Mouse (Mus musculus) neural tube, embryonic 10.5 days (tissue): ENCODE measurements at regions not wholly inside any gene's neighbourhood (a gene's known extent, or its start where the extent isn't known, plus 50 kb on each side); places are given as distances from the start of the nearest gene placed in this dataset.

Experiments used
- DNase-seq: peaks from one replicate; pipeline ENCODE4 v3.0.0-alpha.2; 2017; ENCODE audit warnings: low spot score; ENCODE audit errors: extremely low spot score

- peak; percentile 88 for DNase-seq
These were observed 169.4 kb downstream of the Arrdc4 start for GRCm38 (mm10) chr7:68579666-68580065.

GRCm38 (mm10) chr7:68579216-68579615, 169.8 kb downstream of the Arrdc4 start:
- no peak for DNase-seq

GRCm38 (mm10) chr7:68571315-68571714, 177.7 kb downstream of the Arrdc4 start:
- DNase-seq = no peak

DNA sequence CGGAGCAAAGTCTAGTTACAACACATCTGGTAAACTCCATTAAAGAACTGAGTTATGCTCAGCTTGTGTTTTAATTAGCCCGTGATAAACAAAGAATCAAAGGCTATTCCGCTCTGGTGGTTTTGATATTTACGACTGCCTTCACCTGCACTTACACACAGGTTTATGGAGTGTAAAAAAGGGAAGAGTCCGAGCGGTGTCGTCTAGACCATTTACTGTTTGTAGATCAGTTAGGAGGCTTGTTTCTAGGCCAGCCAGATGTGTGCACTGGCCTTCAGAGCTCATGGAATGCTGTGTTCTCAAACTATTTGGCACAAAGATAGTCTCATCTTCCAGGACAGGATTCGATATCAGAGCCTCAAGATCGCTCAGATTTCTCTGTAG, 180.9 kb downstream of the Arrdc4 start:
- no peak for DNase-seq

DNA sequence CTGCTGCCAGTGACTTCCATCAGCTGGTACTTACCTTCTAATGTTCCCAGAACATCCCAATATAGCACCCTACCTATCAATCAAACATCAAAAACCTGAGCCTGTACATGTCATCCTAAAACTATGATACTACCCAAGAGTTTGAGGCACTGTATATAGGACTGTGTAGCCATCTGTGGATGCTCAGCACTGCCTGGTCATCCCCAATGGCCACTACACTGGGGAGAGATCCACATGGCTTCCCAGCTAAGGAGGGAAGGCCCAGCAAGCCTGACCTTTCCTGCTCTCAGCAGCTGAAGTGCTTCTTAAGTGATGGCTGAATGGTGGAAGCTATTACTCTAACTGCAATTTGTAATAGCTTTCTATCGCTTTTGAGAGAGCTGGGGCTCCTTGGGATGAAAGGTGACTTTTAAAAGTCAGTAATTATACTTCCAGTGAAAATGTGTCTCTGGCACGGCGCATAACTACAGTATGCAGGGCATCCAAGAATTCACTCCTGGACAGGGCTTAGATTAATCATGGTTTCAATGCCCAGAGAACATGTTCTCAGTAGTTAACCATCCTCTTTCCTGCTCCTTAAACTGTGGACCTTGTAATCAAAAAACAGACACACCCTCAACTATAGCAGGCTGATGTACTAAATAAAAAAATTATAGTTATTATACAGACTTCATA, 181.5 kb downstream of the Arrdc4 start:
- no peak for DNase-seq

DNA sequence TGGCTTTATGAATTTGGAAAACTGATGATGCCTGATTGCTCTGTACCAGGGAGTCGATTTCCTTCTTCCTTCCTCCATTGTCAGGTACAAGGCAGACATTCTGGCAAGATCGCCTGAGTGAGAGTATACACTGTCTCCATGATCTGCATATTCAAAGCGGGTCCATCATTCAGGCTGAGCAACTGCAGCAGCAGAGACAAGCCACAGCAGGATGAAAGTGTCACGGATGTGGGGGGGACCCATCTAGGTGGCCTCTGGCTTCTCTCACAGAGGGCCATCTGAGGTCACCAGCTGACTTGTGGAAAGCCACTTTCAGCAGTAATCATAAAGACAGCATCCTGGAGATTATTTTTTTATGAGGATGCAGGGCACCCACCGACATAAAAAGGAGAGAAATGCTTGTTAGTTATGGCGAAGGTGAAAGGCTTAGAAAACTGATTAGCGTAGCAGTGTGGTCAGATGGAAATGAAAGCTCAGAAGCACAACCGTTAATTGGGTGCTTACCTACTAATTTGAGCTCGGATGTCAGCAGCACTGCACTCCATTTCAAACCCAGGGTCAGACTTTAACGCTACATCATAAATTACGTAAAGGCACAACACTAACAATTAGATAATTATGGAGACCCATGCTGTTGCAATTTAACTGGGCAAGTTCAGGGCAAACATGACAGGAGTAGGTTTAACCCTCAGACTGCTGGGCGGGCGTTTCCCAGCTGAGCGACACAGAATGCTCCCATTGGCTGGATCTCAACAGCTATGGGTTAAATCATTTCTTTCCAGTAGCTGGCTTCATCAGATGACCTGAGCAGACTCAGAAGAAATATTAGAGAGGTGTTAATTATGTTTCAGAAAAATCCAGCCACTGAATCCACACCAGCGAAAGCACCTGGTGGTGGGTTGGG, 189.3 kb downstream of the Arrdc4 start:
- no peak for DNase-seq

GRCm38 (mm10) chr7:68550330-68550729, 198.7 kb downstream of the Arrdc4 start:
- no peak for DNase-seq

- DNase-seq = no peak
These were observed 200.9 kb downstream of the Arrdc4 start for GRCm38 (mm10) chr7:68548176-68548575.

DNA sequence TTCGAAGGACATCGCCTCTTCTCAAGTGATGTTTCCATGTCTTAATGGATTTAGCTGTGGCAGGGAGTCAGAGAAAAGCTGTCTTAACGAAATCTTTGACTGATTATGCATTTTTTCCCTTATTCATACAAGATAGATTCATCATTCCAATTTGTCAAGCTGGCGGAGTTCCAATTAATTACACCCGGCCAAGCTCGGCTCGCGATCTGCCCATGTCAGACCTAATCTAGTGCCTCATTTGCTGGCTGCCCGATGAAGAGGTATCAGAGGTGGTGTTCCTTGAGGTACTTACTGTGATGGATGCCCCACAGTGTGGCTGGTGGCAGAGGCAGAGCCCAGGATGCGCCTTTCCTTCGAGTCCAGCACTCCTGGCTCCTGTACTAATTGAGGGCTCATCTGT, 204.9 kb downstream of the Arrdc4 start:
- DNase-seq = no peak

DNA sequence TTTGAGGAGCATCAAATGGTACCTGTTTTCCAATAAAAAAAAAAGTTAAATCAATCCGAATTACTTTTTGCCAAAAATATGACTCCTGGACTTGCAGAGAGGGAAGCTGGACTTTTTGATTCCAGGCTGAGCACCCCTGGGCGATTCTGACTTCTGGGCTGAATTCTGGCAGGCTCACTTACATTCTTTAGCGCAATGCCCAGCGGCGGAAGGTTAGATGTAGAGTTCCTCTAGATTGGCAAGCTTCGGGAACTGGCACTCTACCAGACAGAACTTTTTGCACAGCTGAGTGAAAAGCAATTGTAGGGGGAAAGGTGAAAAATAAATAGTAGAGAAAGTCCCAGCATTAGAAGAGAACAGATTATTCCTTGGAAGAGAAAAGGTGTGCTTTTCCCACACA, 235.5 kb downstream of the Fam169b start:
- DNase-seq = no peak

DNA sequence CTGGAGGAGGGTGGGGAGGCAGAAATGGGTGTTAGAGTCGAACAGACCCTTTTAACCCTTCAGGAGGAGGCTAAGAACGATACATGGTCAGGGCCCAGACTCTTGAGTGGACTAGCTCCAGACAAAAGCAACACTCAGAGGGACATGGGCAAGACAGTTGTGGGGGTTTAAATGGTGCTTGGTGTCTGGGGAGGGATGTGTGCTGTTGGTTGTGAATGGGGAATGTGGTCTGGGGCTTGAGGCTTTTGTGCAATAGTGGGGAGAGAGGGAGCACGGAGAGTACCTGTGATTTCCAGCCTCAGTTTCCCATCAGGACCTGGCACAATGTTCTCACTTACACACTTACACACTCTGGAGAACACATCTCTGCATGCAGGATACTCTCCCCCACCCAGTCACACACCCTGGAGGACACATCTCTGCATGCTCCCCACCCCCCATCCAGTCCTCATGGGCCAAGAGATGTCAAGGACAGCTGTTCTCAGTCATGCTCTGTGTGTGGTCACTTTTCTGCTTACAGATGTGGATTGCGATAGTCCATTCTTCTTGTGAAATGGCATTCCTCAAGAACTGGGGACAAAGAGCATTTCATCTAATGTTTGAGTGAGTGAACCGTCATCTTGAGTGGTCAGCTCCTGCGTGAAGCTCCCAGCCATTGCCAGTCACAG, 217.6 kb downstream of the Fam169b start:
- no peak for DNase-seq

- no peak for DNase-seq
These were observed 213.0 kb downstream of the Fam169b start for GRCm38 (mm10) chr7:68486676-68487075.

- DNase-seq = no peak
These were observed 208.9 kb downstream of the Fam169b start for GRCm38 (mm10) chr7:68482553-68482952.

DNA sequence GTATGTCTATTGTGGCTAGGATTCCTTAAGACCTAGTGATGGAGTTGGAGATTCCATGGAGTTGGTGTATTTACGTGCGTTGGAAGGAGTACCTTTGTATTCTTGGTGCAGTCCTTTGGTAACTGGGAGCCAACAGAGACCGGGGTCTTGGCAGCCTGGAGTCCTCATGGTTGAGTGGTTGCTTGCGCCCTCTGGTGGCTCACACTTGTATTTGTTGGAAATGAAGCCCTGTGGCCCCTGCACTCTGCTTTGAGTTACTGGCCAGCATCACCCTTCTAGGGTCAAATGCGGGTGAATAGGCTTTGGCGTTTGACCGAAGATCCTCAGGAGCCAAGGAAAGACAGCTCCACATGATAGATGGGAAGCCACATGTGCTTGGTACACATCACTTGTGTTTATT, 207.1 kb downstream of the Fam169b start:
- DNase-seq = peak; percentile 80

DNA sequence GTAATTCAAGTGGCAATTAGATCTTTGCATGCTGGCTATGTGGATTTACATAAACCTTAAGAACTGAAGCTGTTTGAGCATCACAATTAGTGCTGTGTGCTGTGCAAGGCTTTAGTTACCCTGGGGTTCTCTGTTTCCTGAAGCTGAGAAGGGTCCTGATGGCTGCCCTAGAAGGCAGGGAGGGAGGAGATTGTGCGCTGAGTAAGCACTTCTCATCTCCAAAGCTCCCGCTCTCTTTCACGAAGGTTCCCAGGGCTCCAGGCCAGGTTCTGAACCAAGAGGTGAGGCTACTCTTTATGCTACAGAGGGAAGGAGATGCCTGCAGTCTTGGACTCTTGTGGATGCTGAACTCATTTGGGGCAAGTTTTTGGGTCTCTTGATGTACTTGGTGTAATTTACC, 206.7 kb downstream of the Fam169b start:
- DNase-seq = no peak

DNA sequence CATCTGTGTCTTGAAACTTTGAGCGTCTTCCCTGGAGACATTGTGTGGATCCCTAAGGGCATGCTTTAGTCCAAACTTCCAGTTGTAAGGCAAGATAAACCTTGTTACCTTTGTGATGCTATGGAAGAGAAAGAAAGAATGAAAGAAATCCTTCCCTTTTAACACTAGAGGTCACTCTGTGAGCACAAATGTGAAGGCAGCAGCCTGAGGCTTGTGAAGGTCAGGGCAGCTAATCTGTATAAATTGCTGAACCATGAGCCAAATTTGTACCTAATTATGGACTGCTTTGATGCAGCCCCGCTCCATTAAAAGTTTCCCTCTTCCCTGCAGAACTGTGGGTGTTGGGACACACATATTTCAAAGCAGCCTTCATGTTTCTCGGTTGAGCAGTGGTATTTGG, 204.4 kb downstream of the Fam169b start:
- no peak for DNase-seq

DNA sequence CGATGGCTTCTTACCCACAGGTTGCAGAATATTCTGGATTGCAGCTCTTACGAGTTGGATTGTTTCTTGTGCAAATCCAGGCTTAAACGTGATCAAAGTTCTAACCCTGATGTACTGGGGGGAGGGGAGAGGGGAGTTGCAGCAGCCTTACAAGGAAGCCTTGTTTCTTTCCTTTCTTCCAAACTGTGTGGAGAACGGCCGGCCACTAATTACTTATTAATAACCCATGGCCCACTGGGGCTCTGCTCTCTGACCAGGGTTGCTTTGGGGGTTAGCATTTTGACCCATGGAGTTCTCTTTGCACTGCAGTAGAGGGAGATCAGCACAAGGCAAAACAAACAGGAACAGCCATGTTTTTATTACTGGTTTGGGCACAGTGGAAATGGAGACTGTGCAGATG, 199.2 kb downstream of the Fam169b start:
- DNase-seq = no peak

- no peak for DNase-seq
These were observed 197.3 kb downstream of the Fam169b start for GRCm38 (mm10) chr7:68470983-68471382.

DNA sequence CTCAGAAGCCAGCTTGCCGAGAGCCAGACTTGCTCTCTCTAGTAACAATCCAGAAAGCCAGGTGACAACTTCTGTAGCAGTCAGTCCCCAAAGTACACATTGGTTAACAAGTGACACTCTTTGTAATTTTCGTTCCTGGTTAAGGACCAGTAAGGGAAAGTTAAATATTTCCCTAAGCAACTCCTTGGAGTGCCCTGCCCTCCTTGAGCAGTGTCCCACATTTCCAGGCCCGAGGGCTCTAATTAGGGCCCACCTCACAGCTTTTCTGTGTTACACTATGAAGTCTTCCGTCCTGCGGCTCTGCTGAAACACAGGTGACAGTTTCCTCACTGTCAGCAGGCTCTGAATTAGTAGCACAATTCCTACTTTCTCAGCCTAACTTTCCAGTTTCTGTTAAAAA, 194.9 kb downstream of the Fam169b start:
- no peak for DNase-seq

DNA sequence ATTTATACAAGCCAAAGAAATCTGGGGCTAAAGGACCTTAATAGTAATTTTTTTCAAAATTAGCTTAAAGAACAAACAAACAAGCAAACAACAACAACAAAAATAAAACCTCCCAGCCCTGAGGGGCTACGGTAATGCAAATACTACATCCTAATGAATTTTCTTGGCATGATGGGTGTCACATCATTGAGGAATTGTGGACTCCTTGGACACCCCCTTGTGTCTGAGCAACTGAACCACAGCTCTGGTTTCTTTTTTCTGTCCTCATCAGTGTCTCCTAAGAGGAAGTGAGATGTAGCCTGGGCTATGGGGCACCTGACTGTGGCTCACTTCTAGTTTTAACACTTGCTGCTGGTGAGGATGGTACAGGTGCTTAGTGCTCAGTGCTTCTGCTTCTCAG, 184.2 kb downstream of the Fam169b start:
- DNase-seq = no peak

- no peak for DNase-seq
These were observed 181.8 kb downstream of the Fam169b start for GRCm38 (mm10) chr7:68455451-68455850.

- DNase-seq = no peak
These were observed 179.5 kb downstream of the Fam169b start for GRCm38 (mm10) chr7:68453028-68453692.
